Mouse (Mus musculus) E14TG2a.4 (cell line): ENCODE data around the gene Cops4.

Experiments used
- CTCF ChIP-seq: conservative IDR thresholded peaks from 2 replicates; pipeline ENCODE4 v1.5.1; 2014; ENCODE audit warnings: low read length
- POU5F1 ChIP-seq: IDR thresholded peaks from 2 replicates; pipeline ENCODE4 v1.6.1; 2014; ENCODE audit warnings: low read length, borderline replicate concordance

GRCm38 (mm10) chr5:100548236-100548635, 30.1 kb downstream of the Cops4 start:
- TF ChIP-seq CTCF (no peak), POU5F1 (no peak)
